Mouse (Mus musculus): Measurements from ENCODE around the gene Tmem132c.

Gene Tmem132c

DNA sequence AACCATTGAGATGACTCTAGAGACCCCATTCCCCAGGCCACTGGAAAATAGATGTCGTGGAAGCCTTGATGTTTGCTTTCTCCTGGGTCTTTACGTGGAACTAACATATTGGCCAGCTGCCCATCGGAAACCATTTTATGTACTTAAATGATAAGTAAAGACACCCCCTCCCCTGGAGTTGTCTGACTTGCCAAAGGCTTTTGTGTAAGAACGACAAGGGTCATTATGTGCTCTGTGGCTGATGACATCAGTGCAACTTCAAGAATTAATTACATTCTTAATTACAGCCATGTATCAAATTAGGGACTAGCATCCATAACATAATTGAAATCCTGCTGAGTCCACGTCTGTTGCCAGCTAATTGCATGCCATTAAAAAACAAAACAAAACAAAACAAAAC, 45.3 kb downstream of the Tmem132c start:
- DNase-seq (ENCODE audit: low spot score) = no peak

DNA sequence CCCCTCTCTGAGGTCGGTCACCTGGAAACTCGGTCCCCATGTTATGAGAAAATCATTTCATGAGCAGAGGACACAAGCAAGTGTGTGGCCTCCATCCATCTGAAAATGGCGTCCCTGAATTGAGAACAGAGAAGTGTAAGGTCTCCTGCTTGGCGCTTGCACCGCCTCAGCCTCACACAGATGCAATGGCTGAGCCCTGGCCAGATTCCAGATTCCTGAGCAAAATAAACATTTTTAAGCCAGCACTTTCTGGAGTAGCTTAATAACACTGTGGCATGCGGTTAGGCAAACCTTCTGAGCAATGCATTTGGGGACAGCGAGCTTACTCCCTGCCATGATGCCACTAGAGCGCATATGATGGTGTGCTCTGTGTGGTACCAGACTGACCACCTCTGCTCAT, 48.1 kb downstream of the Tmem132c start:
- no peak for DNase-seq (ENCODE audit: low spot score)

DNA sequence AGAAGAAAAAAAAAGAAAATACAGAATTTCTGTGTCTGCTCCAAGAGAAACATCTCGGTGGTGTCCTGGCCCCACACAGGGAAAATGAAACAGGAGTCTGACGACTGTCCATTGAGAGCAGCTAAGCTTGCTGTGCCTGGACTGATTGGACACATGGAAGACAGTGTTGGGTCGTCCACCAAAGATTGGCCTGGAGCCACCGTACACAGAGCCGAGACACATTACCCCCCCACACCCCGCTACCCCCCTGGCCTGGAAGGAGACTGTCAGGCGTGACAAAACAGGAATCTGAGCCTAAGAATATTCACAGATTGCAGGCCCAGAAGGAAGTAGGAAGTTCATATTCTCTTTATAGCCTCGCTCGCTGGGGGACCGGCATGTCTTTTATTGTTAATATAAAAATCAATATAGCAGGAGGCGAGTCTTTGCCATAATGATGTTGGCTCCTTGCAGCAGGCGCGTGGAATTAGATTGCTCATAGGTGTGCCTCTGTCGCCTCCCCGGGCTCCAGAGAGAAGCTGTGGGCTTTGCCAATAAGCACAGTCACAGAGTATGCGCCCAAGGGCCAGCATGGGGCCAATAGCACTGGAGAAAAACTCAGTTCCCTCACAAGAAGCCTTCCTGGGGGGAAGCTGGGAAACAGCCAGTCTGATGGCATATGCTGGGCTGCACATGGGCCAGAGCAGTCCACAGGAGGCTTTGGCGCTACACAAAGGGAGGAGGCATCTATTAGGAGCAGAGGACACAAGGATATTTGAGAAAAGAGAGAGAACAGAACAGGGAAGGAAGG, 49.0 kb downstream of the Tmem132c start:
- DNase-seq (ENCODE audit: low spot score) = no peak

DNA sequence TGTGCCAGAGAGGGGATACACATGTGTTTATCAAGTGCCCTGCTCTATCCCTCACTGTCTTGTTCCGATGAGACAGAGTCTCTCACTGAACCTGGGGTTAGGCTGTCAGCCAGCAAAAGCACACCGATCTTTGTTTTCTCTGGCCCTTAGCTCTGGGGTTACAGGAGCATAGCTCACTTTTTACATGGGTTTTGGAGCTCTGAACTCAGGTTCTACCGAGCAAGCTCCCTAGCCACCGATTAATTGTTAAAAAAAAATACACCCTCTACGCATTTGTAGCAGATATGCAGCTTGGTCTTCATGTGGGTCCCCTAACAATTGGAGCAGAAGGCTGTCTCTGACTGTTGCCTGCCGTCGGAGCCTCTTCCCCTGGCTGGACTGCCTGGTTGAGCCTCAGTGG, 50.0 kb downstream of the Tmem132c start:
- DNase-seq (ENCODE audit: low spot score) = no peak

DNA sequence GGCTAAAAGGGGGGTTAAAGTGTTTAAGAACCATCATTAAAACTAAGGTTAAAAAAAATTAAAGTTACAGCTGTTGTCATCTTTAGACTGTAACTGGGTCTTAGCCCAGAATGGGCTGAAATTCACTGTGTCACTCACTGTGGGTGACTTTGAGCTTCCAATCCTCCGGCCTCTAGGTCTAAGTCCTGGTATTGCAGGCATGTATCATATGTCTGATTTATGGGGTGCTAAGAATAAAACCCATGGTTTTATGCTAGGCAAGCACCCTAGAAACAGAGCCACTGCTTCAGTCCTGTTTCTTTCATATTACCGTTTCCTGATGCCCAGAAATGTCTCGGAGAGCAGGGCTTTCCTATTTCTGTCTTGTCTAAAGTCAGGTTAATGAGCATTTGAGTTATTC, 52.1 kb downstream of the Tmem132c start:
- no peak for DNase-seq (ENCODE audit: low spot score)

DNA sequence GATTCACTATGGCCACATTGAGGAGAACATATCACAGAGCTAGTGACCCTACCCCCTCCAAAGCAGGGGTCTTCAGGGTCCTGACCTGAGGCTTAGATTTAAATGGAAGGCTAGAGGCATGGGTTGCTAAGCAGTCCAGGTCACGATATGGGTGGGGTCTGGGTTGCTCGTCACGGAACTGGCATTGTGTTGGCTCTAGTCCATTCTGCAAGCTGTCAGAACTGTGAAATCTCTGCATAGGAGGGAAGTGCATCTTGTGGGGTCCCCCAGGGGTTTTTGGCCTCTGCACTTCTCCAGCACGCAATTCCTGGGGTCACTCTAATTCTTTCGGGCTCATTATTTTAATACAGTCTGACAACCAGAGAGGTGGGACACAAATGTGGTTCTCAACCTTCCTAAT, 55.9 kb downstream of the Tmem132c start:
- DNase-seq (ENCODE audit: low spot score) = no peak

DNA sequence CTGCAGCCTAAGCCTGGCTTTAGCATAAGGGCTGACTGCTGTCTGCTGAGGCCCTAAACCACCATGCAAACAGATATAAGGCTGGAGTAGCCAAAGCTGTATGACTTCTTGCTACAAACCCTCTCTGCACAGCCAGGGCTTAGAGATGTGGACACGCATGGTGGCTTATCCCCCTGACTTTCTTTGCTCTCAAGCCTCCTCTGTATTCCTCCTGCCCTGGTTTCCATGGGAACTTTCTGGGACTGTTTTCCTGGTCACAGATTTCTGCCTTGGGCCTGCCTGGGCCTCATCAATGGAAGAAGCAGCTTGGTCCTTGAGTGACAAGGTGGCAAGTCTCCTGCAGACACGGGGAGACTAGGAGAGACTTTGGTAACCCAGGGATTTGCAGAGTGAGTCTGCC, 56.5 kb downstream of the Tmem132c start:
- DNase-seq (ENCODE audit: low spot score) = no peak

DNA sequence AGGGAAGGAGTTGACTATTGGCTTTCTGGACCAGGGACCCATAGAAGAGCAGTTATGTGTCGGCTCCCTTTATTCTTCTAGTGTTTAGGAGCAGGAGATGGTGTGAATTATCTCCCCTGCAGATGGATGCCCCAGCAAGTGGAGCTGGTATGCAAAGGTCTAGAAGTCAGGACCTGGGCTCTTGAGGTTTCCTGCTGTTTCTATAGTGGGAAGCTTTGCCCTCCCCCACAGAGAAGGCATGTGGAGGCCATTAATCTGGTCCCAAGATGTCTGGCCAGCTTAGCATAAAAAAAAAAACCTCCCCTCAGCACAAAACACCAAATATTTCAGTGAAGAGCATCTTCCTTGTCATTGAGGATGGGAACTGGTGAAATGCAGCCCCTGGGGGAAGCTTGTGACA, 57.4 kb downstream of the Tmem132c start:
- DNase-seq (ENCODE audit: low spot score) = no peak

DNA sequence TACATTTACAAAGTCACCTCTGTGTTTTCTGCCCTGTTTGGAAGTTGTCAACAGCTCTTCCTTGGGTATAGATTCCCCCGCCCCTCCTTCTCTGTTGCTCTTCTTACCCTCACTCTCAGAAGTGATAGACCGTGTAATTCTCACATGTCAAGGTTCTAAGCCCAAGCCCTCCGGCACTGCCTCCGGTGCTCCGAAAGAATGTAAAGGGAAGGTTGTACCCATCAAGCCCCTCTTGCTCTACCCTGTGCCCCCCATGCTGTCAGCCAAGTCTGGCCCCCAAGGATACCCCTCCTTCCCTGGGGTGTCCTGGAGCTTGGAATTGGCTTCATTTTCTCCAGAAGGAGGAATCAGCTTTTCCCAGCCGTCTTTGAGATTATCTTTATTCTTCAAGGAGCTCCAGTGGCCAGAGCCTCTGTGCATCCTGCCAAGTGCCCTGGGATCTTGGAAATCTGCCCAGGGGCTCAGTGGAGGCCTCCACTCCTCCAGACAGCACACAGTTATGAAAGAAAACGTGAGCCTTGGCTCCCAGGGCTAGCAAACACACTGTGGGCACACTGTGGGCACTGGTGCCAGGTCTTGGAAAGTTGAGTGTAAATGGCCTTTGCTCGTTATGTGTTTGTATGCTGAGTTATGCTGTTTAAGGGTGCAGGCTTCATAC, 59.1 kb downstream of the Tmem132c start:
- peak; percentile 77 for DNase-seq (ENCODE audit: low spot score)

DNA sequence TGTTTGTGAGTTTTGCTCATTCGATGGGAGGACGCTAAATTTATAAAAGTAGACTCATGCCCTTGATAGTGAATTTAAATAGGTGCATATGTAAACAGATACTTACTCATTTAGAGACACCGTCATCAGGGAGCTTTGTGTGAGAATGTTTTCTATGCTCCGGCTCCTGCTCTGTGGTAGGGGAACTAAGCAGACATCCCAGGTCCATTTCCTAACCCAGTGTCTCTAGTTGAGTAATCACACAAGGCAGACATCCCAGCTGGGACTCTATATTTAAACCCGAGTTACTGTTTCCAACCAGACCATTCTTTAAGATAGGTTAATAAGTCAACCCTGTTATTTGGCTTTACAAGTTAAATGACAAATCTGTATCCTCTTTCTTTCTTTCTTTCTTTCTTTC, 63.7 kb downstream of the Tmem132c start:
- no peak for DNase-seq (ENCODE audit: low spot score)

DNA sequence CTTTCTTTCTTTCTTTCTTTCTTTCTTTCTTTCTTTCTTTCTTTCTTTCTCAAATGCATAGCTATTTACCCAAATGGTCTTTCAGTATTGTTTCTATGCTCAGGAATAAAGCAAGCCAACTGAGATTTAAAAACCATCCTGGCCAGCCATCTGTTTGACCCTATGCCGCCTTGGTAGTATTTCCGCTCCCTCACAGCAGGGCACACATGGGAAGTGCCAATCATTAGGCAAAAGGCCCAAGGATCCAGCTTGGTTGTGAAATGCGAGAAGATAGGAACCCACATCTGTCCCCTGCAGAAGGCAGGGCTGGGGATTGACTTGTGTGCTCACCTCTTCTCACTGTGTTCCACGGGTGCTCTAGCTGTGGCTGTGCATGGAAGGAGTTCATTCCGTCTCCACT, 64.1 kb downstream of the Tmem132c start:
- no peak for DNase-seq (ENCODE audit: low spot score)

DNA sequence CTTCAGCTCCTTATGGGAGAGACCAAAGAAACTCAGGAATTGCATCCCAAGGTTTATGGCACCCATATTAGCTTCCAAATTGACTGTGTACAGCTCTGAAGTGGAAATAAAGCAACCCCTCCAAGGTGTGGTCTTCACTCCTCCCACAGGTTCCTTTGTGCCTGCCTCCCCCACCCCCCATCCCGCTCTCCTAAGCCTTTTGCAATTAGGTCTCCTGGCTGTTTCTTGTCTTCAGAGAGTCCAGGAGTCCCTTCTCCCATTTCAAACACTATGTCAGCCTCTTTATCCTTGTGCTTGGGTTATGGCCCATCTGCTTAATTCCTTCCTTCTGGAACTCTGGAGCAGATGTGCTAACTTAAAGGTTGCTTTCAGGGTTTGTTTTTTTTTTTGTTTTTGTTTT, 65.1 kb downstream of the Tmem132c start:
- no peak for DNase-seq (ENCODE audit: low spot score)

DNA sequence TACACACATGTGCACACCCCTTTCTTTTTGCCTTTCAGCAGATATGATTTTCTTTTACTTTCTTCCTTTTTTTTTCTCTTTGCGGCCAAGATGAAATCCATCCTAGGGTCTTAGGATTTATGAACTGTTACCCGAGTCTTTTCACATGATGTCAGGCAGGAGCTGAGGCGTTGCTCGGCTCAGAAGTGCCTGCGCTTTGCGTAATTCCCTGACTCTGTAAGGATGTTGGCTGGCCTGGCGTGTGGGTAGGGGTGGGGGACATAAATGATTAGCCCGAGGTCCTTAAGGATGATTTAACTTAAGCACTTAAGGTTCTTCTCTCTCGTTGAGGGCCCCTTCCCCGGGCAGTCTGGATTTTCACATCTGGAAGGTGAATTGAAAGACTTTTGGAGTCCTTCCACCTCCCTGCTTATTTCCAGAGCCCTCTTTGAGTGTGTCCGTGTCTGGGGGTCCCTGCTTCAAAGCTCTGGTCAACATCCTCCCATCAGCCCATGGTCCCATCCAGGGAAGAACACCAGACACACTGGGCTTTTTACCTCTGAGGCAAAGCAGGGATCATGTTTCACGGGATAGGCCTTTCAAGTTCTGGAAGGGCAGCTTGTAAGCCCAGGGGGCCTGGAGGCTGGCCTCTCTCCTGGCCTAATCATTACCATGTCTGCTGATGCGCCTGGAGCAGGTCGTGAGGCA, 68.9 kb downstream of the Tmem132c start:
- no peak for DNase-seq (ENCODE audit: low spot score)

DNA sequence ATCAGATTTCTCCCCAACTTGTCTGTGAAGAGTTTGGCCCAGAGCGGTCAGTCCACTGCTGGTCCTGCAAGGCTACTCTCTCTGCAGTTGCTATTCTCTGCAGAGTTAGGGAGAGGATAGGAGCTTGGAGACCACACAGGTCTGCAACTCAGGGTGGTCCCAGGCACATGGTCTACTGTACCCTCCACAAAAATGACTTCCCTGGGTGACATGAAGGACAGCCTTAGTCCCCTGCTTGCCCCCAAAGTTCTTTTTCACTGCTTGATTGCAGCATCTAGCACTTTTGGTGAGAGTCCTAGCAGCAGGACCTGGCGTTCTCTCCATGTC, 69.4 kb downstream of the Tmem132c start:
- no peak for DNase-seq (ENCODE audit: low spot score)

DNA sequence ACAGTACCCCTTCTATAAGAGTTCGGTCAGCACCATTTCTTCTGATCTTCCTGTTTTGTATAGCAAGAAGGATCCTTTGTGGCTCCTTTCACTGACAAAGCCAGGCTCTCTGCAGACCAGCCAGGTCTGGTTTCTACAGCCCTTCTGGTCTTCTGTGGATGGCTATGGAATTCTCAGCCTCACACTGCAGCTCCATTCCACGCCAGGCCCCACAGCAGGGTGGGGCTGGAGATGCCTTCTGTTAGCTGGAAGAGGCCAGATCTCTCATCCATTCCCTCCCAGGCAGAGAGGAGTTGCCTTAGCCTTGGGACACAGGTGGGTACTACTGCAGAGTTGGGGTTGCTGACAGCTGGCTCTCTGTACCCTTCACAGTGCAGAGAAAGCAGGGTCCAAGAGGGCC, 72.0 kb downstream of the Tmem132c start:
- DNase-seq (ENCODE audit: low spot score) = no peak

DNA sequence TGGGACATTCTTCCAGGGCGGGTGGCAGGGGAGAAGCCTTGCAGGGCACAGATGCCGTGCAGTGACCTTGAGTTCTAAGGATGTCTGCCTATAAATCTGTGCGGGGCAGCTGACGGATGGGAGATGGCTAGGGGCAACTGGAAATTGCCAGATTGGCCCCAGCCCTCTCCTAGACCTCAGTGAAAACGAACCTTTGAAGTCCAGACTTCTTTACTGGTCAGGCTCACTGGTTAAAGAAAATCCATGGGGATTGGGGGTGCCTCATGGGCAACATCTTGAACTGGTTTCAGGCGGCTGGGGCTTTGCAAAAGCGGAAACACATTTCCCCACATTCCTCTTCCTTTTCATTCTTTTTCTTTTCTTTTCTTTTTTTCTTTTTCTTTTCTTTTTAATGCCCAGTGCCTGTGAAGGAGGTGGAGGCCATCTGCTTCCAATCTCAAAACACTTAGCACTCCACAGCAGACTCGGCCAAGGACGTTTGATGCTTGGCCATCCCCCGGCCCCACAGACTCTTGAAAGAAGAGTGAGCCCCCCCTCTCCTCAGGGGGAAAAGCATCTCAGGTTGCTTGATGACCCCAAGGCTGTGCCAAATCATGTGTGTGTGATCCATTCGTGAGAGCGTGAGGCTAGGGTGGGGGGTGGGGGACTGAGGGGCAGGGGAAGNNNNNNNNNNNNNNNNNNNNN, 77.6 kb downstream of the Tmem132c start:
- no peak for DNase-seq (ENCODE audit: low spot score)

DNA sequence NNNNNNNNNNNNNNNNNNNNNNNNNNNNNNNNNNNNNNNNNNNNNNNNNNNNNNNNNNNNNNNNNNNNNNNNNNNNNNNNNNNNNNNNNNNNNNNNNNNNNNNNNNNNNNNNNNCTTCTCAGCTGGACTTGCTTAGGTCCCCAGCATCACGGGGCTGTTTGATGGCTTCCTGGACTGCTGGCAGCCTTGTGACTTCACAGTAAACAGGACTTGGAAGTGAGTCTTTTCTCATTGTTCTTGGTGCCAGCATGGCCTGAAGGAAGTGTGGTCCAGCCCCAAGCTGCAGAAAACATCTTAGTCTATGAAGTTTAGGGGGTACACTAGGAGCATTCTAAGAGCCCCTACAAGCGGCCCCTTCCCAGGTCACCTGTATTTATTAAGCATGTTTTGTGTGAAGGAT, 83.0 kb downstream of the Tmem132c start:
- DNase-seq (ENCODE audit: low spot score) = no peak

DNA sequence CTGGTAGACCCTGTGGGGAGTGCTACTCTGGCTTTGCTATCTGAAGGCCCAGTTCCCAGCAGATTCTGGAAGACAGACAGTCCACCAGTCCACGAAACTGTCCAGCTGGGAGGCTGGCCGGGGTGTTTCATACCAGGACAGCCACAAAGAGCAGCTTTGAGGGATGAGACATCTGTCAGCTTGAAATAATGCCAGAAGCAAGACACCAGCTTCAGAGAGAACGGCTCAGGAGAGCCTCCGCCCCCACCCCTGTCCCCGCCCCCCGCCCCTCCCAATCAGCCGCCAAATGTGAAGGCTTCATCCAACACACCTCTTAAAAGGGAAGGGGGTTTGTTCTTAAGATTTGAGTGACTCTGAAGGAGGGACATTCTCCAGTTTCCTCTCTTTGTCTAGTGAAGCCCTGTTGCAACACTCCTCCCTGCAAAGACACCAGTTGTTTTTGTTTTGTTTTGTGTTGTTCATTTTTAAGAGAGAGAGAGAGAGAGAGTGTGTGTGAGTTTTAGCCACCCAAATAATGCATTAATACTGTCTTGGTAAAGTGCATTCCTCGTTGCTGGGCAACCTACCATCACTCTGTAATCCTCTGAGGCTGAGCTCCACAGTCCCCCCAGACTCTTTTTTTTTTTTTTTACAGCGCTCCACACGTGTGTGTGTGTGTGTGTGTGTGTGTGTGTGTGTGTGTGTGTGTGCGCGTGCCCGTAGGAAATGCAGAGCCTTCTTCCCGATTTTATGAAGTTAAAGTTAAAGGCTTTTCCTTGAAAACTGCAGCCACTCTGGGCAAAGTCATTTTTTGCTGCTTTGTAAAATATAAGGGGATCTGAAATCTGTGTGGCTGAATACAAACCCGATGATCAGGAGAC, 94.7 kb downstream of the Tmem132c start:
- no peak for DNase-seq (ENCODE audit: low spot score)

DNA sequence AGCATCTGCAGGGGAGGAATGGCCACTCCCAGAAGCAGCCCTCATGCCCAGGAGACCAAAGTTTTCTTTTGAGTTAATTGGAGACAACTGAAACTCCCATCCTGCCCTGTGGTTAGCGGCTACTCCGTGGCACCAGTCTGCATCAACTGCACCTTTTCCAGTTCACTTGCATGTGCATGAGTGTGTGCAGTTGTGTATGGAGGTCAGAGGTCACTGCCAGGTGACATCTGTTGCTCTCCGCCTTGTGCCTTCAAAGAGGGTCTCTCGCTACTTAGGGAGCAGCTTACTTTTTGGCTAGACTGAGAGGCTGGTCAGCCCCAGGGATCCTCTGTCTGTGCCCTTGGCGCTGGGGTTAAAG, 95.3 kb downstream of the Tmem132c start:
- DNase-seq (ENCODE audit: low spot score) = no peak

DNA sequence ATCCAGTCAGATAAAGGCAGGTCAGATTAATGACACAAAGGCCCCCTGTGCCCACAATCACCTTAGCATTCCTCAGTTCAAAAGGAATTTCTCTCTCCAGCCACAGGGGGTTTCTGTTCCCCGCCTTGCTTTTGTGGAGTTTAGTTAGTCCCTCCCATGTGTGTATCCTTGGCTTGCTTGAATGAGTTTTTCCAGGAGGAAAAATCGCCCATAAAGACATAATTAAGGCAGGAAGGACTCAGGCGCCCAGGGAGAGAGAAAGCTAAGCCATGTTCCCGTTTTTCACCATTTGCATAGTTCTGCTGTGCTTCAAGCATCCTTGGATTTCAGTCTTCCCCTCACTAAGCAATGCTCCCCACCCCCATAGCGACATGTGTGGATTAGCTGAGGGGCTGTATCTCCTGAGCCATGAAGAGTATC, 97.4 kb downstream of the Tmem132c start:
- no peak for DNase-seq (ENCODE audit: low spot score)

DNA sequence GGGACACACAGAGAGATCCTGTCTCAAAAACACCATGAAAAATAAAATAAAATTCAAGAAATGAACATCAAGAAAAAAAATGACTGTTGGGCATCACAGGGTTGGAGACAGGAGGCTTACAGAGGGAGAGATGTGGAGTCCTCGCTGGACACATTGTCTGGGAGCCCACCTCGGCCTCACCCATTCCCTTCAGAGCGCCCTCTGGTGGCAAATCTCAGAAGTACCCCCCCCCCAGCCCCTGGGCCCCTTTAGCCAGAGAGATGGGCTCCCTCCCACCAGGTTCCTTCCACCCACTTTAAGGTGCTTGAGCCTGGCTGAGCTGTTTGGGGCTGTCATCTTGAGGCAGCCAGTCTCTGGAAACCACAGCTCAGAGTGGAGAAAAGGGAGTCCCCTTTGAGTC, 99.5 kb downstream of the Tmem132c start:
- DNase-seq (ENCODE audit: low spot score) = no peak

DNA sequence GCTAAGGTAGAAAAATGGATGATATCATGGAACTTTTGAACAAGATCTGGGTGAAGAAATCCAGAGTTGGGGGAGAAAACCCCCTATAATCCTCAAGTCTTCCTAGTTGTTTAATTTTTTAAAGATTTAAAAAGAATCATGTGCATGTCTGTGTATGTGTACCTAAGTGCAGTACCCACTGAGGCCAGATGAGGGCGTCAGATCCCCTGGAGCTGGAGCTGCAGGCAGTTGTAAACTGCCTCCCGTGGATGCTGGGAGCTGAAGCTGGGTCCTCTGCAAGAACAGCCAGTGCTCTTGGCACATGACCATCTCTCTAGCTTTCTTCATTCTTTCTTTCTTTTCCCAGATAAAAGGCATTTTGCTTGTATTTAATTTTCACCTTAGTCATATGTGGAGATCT, 103.1 kb downstream of the Tmem132c start:
- no peak for DNase-seq (ENCODE audit: low spot score)
